Mouse (Mus musculus) embryonic fibroblast, embryonic 13.5 days (primary cell): ENCODE data around the gene Dlg2.

ENCODE experiments used
- CTCF ChIP-seq: IDR thresholded peaks from 2 replicates; pipeline ENCODE4 v1.5.1; 2011; ENCODE audit warnings: mild to moderate bottlenecking, control low read depth, low read length, moderate library complexity, borderline replicate concordance; ENCODE audit not compliant: insufficient read depth
- POLR2A ChIP-seq: IDR thresholded peaks from 2 replicates; pipeline ENCODE4 v1.6.1; 2011; ENCODE audit warnings: low read depth, mild to moderate bottlenecking, control low read depth, low read length, moderate library complexity

GRCm38 (mm10) chr7:91514445-91514844, 1038.0 kb downstream of the Dlg2 start:
- TF ChIP-seq POLR2A: no peak
- no peak for TF ChIP-seq CTCF
